Mouse (Mus musculus): Measurements from ENCODE around the gene Ybey. TPM values are rescaled to one million over a fixed set of nuclear protein-coding genes. Genes with fewer than 3 reads are reported as not detected.

Ybey gene
- total and polyA plus RNA-seq, 3 experiments = 3.0 to 5.2 (median 4.4) TPM

DNA sequence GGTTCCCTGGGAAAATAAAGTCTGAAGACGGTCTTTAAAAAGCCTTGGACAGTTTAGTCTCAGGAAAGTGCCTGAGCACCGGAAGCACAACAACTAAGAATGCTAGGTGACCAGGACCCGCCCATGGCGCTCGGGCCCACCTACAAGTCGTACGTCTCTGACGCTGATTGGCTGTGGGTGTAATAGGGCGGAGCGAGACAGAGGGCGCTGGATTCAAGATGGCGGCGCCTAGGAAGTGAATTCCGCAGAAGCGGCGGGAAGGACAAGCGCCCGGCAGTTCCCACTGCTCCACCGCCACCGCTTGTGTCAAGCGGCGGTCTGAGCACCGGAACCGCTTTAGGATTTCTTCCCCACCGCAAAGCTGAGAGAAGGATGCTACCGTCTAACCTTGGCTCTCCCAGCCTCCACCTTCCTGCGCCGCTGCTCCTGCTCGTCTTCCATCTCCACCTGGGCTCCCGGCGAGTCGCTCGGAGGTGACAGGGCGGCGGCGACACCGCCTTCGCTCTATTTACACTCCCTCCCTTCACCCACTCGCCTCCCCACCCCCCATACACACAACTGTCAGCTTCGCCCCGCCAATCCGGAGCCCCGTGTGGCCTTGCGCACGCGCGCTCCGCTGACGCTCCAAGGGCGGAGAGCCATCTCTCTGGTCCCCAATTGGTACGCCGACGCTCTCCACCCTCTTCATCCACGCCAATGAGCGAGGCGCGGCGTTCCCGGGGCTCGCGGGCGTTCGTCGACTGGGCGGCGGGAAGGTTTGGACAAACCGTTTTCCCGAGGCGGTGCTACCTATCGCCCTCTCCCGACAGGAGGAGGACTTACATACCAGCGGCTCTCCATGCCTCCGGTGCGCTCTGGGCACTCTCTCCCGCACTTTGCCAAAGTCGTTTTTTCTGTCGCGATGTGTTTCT is 26.5 kb downstream of the Ybey start, which contains the start of gene Pcnt:
TSS of gene Pcnt (minus strand) at position 609 of the 911 bp plus-strand sequence.
- peaks cover 10 to 27% of the 10 kb centered on the region in 2 experiments for H3K4me1 ChIP-seq (ENCODE audit: control insufficient read depth in 1 of 2, insufficient read depth in 2 of 2)
- H3K27me3 ChIP-seq (replicated peaks) = no peaks in the 10 kb centered on the region
- peak; percentile 98 for DNase-seq (ENCODE audit: extremely low read depth)
- TF ChIP-seq CTCF (conservative IDR thresholded peaks at IDR 0.05 in 1 of 2, IDR thresholded peaks at IDR 0.05 in 1 of 2; ENCODE audit: low read depth in 2 of 2, low read length in 2 of 2) = peak in 1 of 2 experiments; percentile 62; a peak in 2 of 4 replicates
- peak; percentile 85 for TF ChIP-seq TBP (conservative IDR thresholded peaks at IDR 0.05; ENCODE audit: low read depth, low read length)
- no peak for TF ChIP-seq IRF4 (IDR thresholded peaks at IDR 0.05; ENCODE audit: low read depth, low read length)
- TF ChIP-seq E2F4 (IDR thresholded peaks at IDR 0.05; ENCODE audit: insufficient replicate concordance, low read depth, low read length) = peak; percentile 89; the same call in 1 of the 2 replicates
- no peak for TF ChIP-seq UBTF (IDR thresholded peaks at IDR 0.05; ENCODE audit: low read depth, low read length)
- peak; percentile 57 for TF ChIP-seq POLR2AphosphoS2 (IDR thresholded peaks at IDR 0.05; ENCODE audit: low read depth, low read length)
- no peak for TF ChIP-seq ETS1 (conservative IDR thresholded peaks at IDR 0.05; ENCODE audit: low read depth, low read length)
- peak; percentile 74 for TF ChIP-seq ELF1 (IDR thresholded peaks at IDR 0.05; ENCODE audit: low read depth, low read length)
- TF ChIP-seq MXI1 (IDR thresholded peaks at IDR 0.05; ENCODE audit: low read depth, low read length) = peak; percentile 78; the same call in 1 of the 2 replicates
- TF ChIP-seq BHLHE40 (IDR thresholded peaks at IDR 0.05; ENCODE audit: low read depth, low read length) = peak; percentile 21; the same call in 1 of the 2 replicates
- peak; percentile 58 for TF ChIP-seq TCF12 (IDR thresholded peaks at IDR 0.05; ENCODE audit: low read depth, low read length)
- TF ChIP-seq RAD21 (IDR thresholded peaks at IDR 0.05; ENCODE audit: low read depth, low read length) = no peak
- TF ChIP-seq ZNF384 (IDR thresholded peaks at IDR 0.05; ENCODE audit: low read depth, low read length) = no peak
- peak; percentile 68 for TF ChIP-seq POLR2A (IDR thresholded peaks at IDR 0.05; ENCODE audit: low read depth, low read length)
- peak; percentile 93 for TF ChIP-seq MAZ (IDR thresholded peaks at IDR 0.05; ENCODE audit: low read depth, low read length)
- no peak for TF ChIP-seq USF1 (IDR thresholded peaks at IDR 0.05; ENCODE audit: low read depth, low read length)
- TF ChIP-seq NRF1 (IDR thresholded peaks at IDR 0.05; ENCODE audit: low read depth, low read length) = peak; percentile 93
- TF ChIP-seq ZKSCAN1 (IDR thresholded peaks at IDR 0.05; ENCODE audit: borderline replicate concordance, low read depth, low read length) = no peak
- TF ChIP-seq NELFE (IDR thresholded peaks at IDR 0.05; ENCODE audit: low read depth, low read length) = peak; percentile 75
- peak; percentile 90 for TF ChIP-seq SIN3A (IDR thresholded peaks at IDR 0.05; ENCODE audit: low read length)
- TF ChIP-seq GABPA (IDR thresholded peaks at IDR 0.05; ENCODE audit: insufficient replicate concordance, low read depth, low read length) = no peak
- no peak for TF ChIP-seq ZC3H11A (IDR thresholded peaks at IDR 0.05; ENCODE audit: low read depth, low read length)
- TF ChIP-seq MAX (IDR thresholded peaks at IDR 0.05; ENCODE audit: low read length) = peak; percentile 30; the same call in 1 of the 2 replicates
- peak; percentile 98 for TF ChIP-seq CHD2 (IDR thresholded peaks at IDR 0.05; ENCODE audit: low read length)
- TF ChIP-seq KAT2A (IDR thresholded peaks at IDR 0.05; ENCODE audit: insufficient replicate concordance, low read length) = 0 out of 2 replicates have a peak, but pooled peaks have one; percentile 57
- peak; percentile 32; the same call in 1 of the 2 replicates for TF ChIP-seq MEF2A (IDR thresholded peaks at IDR 0.05; ENCODE audit: borderline replicate concordance, low read depth, low read length)
- TF ChIP-seq HCFC1 (IDR thresholded peaks at IDR 0.05; ENCODE audit: low read depth, low read length) = peak; percentile 69
- H3K4me3 ChIP-seq (replicated peaks in 1 of 3; ENCODE audit: low read depth in 2 of 3, low read length in 2 of 3, poor library complexity in 1 of 3) = peak within 1 kb of the TSS; percentile 89 to 98 (median 90)
- H3K9me3 ChIP-seq (replicated peaks; ENCODE audit: low read length) = no peaks in the 10 kb centered on the region
- dilution Hi-C loops (cut with MboI; ENCODE audit: extremely low pct_ligation_motif_present, extremely low pct_unique_long_range_greater_than_20kb, low sequenced_read_pairs) = no loop called here
- H3K36me3 ChIP-seq (replicated peaks in 1 of 2; ENCODE audit: control insufficient read depth in 1 of 2, insufficient read depth in 1 of 2, low read length in 1 of 2) = peaks cover 15 to 39% of the 10 kb centered on the region in 2 experiments
- H3K4me2 ChIP-seq (ENCODE audit: insufficient read depth, low read depth, poor library complexity, severe bottlenecking) = peak within 1 kb of the TSS; percentile 94
- peaks cover 15% of the 10 kb centered on the region for H3K79me2 ChIP-seq (replicated peaks; ENCODE audit: control insufficient read depth, extremely low read depth, insufficient read depth, poor library complexity, severe bottlenecking)
- in situ Hi-C loops (cut with MboI; ENCODE audit: low pct_ligation_motif_present, low pct_unique_long_range_greater_than_20kb, low sequenced_read_pairs) = no loop called here
- peak within 1 kb of the TSS; percentile 90 for H3K9ac ChIP-seq (ENCODE audit: insufficient read depth, low read depth)
- H3K27ac ChIP-seq (ENCODE audit: insufficient read depth, low read depth) = peak within 1 kb of the TSS; percentile 91

Data from CH12.LX (cell line).